Mouse (Mus musculus) liver, adult 2 months (tissue): ENCODE results near the gene Slc17a7.
"Not testable (repeated sequence)": the region's sequence is repeated elsewhere in the genome, so short reads cannot be mapped to it uniquely, and the experiment has no call there.

Experiments
- CTCF ChIP-seq: fragments of 200-500 bp; IDR thresholded peaks from 2 replicates; pipeline ENCODE4 v1.5.1; 2011; ENCODE audit warnings: low read depth, low read length, control low read depth
- POLR2A ChIP-seq: fragments of 200-500 bp; IDR thresholded peaks from 2 replicates; pipeline ENCODE4 v1.6.1; 2011; ENCODE audit warnings: low read length, control low read depth; ENCODE audit not compliant: insufficient read depth; ENCODE audit errors: extremely low read depth

GRCm38 (mm10) chr7:45125649-45126048, 38.1 kb upstream of the Slc17a7 start:
- TF ChIP-seq POLR2A, CTCF: not testable (repeated sequence)
